Mouse (Mus musculus): ENCODE measurements around the gene Gm10570.

The Gm10570 gene

DNA sequence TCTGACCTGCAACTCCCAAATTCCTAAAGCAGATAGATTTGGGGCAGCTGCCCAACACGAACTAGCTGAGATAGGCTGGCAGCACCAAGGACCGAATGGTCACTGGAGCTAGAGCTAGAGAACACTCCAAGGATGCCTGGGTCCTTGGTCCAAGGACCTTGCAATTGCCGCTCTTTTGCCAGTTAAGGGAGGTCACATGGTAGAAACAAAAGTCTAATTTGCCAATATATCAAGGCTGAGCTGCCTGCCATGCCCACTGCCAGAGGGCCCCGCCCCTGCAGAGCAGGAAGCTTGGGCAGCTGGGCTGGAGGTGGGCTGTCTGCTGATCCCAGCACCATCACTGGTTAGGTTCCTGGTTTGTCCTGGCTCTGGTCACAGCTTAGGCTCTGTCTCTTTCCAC is 5.1 kb upstream of the Gm10570 start:
- TF ChIP-seq POU5F1 (IDR thresholded peaks at IDR 0.05; ENCODE audit: borderline replicate concordance, low read length) = no peak
- no peak for TF ChIP-seq CTCF (conservative IDR thresholded peaks at IDR 0.05; ENCODE audit: low read length)
- TF ChIP-seq NANOG (IDR thresholded peaks at IDR 0.05; ENCODE audit: borderline replicate concordance, low read length) = no peak
- Histone ChIP-seq H3K4me1 (replicated peaks; ENCODE audit: low read depth, low read length) (peaks cover 93% of the 10 kb centered on the region), H3K9me3 (ENCODE audit: low read length) (no peaks in the 10 kb centered on the region), H3K27me3 (ENCODE audit: insufficient read depth, low read length) (peaks cover 18% of the 10 kb centered on the region), H3K4me3 (replicated peaks; ENCODE audit: low read length) (no peak overlapping the region), H3K36me3 (ENCODE audit: insufficient read depth, low read length) (peaks cover 88% of the 10 kb centered on the region)

DNA sequence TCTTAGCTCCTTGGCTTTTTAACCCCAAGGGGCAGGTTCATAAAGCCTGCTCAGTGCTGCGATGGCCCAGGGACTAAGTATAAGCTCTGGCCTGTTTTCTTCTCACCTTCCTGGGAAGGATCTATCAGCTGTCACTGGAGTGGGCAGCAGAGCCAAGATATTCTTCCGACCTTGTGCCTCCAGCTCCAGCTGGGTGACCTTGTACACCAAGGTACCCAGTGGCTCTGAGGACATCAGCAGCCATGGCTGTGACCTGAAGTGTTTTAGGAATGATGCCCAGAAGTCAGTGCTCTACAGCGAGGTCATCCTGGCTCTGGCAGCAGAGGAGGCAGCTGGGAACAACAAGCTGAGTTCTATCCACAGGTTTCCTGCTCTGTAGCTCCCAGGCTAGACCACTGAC is 4.1 kb upstream of the Gm10570 start:
- H3K4me3 ChIP-seq (replicated peaks; ENCODE audit: low read length) = no peak overlapping the region
- H3K27me3 ChIP-seq (ENCODE audit: insufficient read depth, low read length) = peaks cover 23% of the 10 kb centered on the region
- H3K9me3 ChIP-seq (ENCODE audit: low read length) = no peaks in the 10 kb centered on the region
- H3K4me1 ChIP-seq (replicated peaks; ENCODE audit: low read depth, low read length) = peaks cover 91% of the 10 kb centered on the region
- peaks cover 78% of the 10 kb centered on the region for H3K36me3 ChIP-seq (ENCODE audit: insufficient read depth, low read length)
- no peak for TF ChIP-seq NANOG (IDR thresholded peaks at IDR 0.05; ENCODE audit: borderline replicate concordance, low read length)
- no peak for TF ChIP-seq CTCF (conservative IDR thresholded peaks at IDR 0.05; ENCODE audit: low read length)
- TF ChIP-seq POU5F1 (IDR thresholded peaks at IDR 0.05; ENCODE audit: borderline replicate concordance, low read length) = no peak

DNA sequence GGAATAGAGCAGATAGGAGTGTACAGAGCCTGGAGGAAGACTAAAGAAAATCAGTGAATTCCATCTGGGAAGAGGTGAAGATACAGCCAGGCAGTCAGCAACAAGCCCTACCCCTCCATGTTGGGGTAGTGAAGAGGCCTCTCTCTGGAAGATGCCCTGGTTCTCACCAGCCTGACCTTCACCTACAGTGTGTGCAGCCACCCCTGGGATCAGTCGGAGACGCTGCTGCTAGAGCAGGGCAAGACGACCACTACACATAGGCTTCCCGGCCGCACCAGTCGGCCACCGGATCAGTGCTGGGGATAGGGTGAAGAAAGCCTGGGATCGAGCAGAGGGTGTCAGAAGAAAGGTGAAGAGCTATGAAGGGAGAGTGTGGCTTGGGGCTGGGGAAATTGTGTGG is 780 bp upstream of the Gm10570 start:
- Histone ChIP-seq H3K4me1 (replicated peaks; ENCODE audit: low read depth, low read length) (peaks cover 93% of the 10 kb centered on the region), H3K36me3 (ENCODE audit: insufficient read depth, low read length) (peaks cover 45% of the 10 kb centered on the region), H3K9me3 (ENCODE audit: low read length) (no peaks in the 10 kb centered on the region), H3K4me3 (replicated peaks; ENCODE audit: low read length) (peak overlapping the region; percentile 86), H3K27me3 (ENCODE audit: insufficient read depth, low read length) (peaks cover 27% of the 10 kb centered on the region)
- no peak for TF ChIP-seq CTCF (conservative IDR thresholded peaks at IDR 0.05; ENCODE audit: low read length)
- TF ChIP-seq NANOG (IDR thresholded peaks at IDR 0.05; ENCODE audit: borderline replicate concordance, low read length) = no peak
- no peak for TF ChIP-seq POU5F1 (IDR thresholded peaks at IDR 0.05; ENCODE audit: borderline replicate concordance, low read length)

DNA sequence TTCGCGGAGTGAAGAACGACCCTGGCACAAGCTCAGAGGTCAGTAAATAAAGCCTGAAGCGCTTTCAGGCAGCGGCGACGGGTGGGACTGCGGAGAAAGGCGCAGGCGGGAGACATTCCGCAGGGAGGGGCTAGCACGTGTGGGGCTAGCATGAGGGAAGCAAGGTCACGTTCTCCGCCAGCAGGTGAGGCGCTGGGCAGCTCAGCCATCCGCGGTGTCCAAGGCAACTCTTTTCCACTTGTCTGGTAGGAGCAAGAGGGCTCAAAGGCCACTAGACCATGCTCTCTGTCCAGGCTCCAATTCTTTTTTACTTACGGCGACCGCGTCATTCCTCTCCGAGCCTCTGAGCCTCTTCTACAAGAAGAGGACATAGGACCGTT is 633 bp downstream of the Gm10570 start:
- TF ChIP-seq POU5F1 (IDR thresholded peaks at IDR 0.05; ENCODE audit: borderline replicate concordance, low read length) (no peak), NANOG (IDR thresholded peaks at IDR 0.05; ENCODE audit: borderline replicate concordance, low read length) (no peak), CTCF (conservative IDR thresholded peaks at IDR 0.05; ENCODE audit: low read length) (no peak)
- Histone ChIP-seq H3K27me3 (ENCODE audit: insufficient read depth, low read length) (peaks cover 27% of the 10 kb centered on the region), H3K4me3 (replicated peaks; ENCODE audit: low read length) (peak overlapping the region; percentile 86), H3K4me1 (replicated peaks; ENCODE audit: low read depth, low read length) (peaks cover 96% of the 10 kb centered on the region), H3K36me3 (ENCODE audit: insufficient read depth, low read length) (peaks cover 31% of the 10 kb centered on the region), H3K9me3 (ENCODE audit: low read length) (no peaks in the 10 kb centered on the region)

DNA sequence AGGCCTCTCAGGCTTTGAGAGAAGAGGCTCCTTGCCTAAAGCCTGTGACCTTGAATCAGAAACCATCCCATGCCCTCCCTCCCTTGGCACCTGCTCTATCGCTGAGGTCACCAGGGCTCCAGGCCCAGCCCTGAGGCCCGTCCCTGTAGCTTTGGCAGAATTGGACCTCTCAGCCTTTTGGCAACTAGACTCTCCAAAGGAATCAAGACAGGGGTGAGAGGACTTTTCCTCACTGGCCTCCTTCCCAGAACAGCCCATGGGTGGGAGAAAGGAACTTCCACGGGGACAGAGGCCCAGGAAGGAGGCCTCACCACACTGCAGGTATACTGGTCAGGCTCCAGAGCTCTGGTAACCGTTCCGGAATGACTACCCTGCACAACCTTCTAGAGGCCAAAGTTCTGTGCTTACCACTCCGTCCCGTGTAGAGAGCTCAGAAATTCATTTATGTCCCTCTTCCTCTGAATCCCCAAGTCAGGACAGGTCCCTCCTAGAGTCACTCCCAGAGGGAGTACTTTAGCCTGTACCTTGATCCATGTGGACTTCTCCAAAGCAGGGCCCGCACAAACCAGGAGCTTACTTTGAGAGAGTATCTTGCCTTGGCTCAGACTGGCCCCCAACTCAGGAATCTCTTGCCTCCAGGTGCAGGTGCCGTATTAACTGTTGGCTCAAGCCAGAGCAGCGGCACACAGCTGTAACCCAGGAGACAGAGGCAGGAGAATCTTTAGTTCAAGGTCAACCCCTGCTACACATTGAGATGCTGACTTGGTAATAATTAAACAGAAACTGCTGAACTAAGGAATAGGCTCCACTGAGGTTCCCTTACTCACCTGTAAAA is 1.5 kb downstream of the Gm10570 start:
- Histone ChIP-seq H3K36me3 (ENCODE audit: insufficient read depth, low read length) (peaks cover 22% of the 10 kb centered on the region), H3K4me1 (replicated peaks; ENCODE audit: low read depth, low read length) (peaks cover 97% of the 10 kb centered on the region), H3K27me3 (ENCODE audit: insufficient read depth, low read length) (peaks cover 27% of the 10 kb centered on the region), H3K4me3 (replicated peaks; ENCODE audit: low read length) (peak overlapping the region; percentile 86), H3K9me3 (ENCODE audit: low read length) (no peaks in the 10 kb centered on the region)
- no peak for TF ChIP-seq CTCF (conservative IDR thresholded peaks at IDR 0.05; ENCODE audit: low read length)
- TF ChIP-seq POU5F1 (IDR thresholded peaks at IDR 0.05; ENCODE audit: borderline replicate concordance, low read length) = no peak
- no peak for TF ChIP-seq NANOG (IDR thresholded peaks at IDR 0.05; ENCODE audit: borderline replicate concordance, low read length)

DNA sequence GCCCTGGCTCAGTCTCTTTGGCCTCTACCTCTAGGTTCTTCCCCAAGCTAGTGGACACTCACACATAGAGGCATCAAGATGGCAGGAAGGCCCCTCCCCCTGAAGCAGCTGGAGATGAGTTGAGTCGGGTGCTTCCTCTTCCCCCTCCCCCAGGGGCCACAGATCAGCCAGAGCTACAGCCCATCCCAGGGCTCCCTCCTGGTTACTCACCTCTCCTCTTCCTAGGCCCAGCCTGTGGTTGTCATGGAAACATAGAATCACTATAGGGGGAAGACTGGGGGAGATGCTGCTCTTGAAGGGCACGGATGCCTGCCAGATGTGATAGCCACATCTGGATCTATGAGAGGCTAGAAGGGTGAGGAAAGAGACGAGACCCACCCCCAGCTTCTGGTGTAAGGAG is 3.7 kb downstream of the Gm10570 start:
- TF ChIP-seq POU5F1 (IDR thresholded peaks at IDR 0.05; ENCODE audit: borderline replicate concordance, low read length) (no peak), CTCF (conservative IDR thresholded peaks at IDR 0.05; ENCODE audit: low read length) (no peak), NANOG (IDR thresholded peaks at IDR 0.05; ENCODE audit: borderline replicate concordance, low read length) (no peak)
- no peaks in the 10 kb centered on the region for H3K9me3 ChIP-seq (ENCODE audit: low read length)

DNA sequence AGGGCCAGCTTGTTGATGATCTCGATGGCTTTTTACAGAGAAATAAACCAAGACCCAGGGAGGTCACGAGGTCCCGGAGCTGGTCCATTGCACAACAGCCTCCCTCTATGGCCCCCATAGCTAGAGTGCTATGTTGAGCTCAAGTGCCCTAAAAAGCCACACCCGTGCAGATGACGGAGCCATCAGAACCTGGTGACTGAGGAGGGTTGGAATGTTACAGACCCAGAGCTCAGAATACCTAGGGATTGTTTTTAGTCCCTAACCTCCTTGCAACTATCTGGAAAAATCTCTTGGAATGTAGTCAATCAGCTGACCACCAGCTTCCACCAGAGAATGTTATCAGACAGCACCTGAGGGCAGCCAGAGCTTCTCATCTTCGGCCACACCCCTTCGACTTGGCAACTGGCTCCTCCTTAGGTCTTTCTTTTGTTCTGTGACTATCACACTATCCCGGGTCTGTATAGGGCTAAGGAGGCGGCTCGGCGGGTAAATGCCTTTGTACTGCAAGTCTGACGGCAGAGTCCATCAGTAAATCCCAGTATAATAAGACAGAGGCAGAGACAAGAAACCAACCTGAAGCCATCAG is 6.1 kb downstream of the Gm10570 start:
- peaks cover 19% of the 10 kb centered on the region for H3K27me3 ChIP-seq (ENCODE audit: insufficient read depth, low read length)
- H3K4me1 ChIP-seq (replicated peaks; ENCODE audit: low read depth, low read length) = peaks cover 98% of the 10 kb centered on the region
- TF ChIP-seq POU5F1 (IDR thresholded peaks at IDR 0.05; ENCODE audit: borderline replicate concordance, low read length) (no peak), NANOG (IDR thresholded peaks at IDR 0.05; ENCODE audit: borderline replicate concordance, low read length) (no peak), CTCF (conservative IDR thresholded peaks at IDR 0.05; ENCODE audit: low read length) (no peak)
- no peaks in the 10 kb centered on the region for H3K36me3 ChIP-seq (ENCODE audit: insufficient read depth, low read length)
- no peaks in the 10 kb centered on the region for H3K9me3 ChIP-seq (ENCODE audit: low read length)
- H3K4me3 ChIP-seq (replicated peaks; ENCODE audit: low read length) = no peak overlapping the region

More for the DNA sequence above, 3.7 kb downstream of the Gm10570 start:
- Histone ChIP-seq H3K36me3 (ENCODE audit: insufficient read depth, low read length) (no peaks in the 10 kb centered on the region), H3K27me3 (ENCODE audit: insufficient read depth, low read length) (peaks cover 35% of the 10 kb centered on the region), H3K4me3 (replicated peaks; ENCODE audit: low read length) (peak overlapping the region; percentile 37; the same call in 1 of the 2 replicates), H3K4me1 (replicated peaks; ENCODE audit: low read depth, low read length) (peaks cover 97% of the 10 kb centered on the region)

DNA sequence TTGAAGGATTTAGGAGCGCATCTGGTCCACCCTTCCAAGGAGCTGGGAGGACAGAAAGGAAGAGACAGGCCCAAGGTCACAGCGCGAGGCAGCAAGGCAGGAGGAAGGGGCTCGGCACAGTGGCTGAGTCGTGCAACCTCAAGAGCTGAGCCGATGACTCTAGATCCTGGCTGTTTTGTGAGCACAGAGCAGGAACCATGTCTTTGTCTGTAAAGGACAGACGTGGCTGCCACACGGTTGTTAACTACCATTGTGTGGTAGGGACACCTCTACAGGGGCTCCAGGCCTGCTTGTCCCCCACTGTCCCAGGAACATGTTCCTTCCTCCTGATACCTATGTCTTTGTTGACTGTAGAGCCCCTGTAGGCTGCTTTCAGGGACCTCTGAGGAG is 8.8 kb downstream of the Gm10570 start:
- H3K4me1 ChIP-seq (replicated peaks; ENCODE audit: low read depth, low read length) = peaks cover 97% of the 10 kb centered on the region
- no peak for TF ChIP-seq CTCF (conservative IDR thresholded peaks at IDR 0.05; ENCODE audit: low read length)
- no peak for TF ChIP-seq NANOG (IDR thresholded peaks at IDR 0.05; ENCODE audit: borderline replicate concordance, low read length)
- TF ChIP-seq POU5F1 (IDR thresholded peaks at IDR 0.05; ENCODE audit: borderline replicate concordance, low read length) = no peak
- H3K27me3 ChIP-seq (ENCODE audit: insufficient read depth, low read length) = peaks cover 19% of the 10 kb centered on the region
- peak overlapping the region; percentile 66 for H3K4me3 ChIP-seq (replicated peaks; ENCODE audit: low read length)
- H3K9me3 ChIP-seq (ENCODE audit: low read length) = no peaks in the 10 kb centered on the region
- no peaks in the 10 kb centered on the region for H3K36me3 ChIP-seq (ENCODE audit: insufficient read depth, low read length)
